Mouse (Mus musculus) embryonic fibroblast, embryonic 13.5 days (primary cell): Measurements from ENCODE around the gene Heg1. TPM values are rescaled to one million over a fixed set of nuclear protein-coding genes. Genes with fewer than 3 reads are reported as not detected.

Experiments used
- H3K27ac ChIP-seq: 2 replicates; pipeline ENCODE4 v1.5.1; 2012; ENCODE audit warnings: low read length, control low read depth, inconsistent platforms; ENCODE audit not compliant: insufficient read depth
- H3K4me1 ChIP-seq: 2 replicates; pipeline ENCODE4 v1.6.1; 2011; ENCODE audit warnings: low read length; ENCODE audit not compliant: control insufficient read depth, insufficient read depth
- H3K4me3 ChIP-seq: 2 replicates; pipeline ENCODE4 v1.5.1; 2011; ENCODE audit warnings: mild to moderate bottlenecking, control low read depth, low read length; ENCODE audit not compliant: insufficient read depth
- CTCF ChIP-seq: IDR thresholded peaks from 2 replicates; pipeline ENCODE4 v1.5.1; 2011; ENCODE audit warnings: mild to moderate bottlenecking, control low read depth, low read length, moderate library complexity, borderline replicate concordance; ENCODE audit not compliant: insufficient read depth
- POLR2A ChIP-seq: IDR thresholded peaks from 2 replicates; pipeline ENCODE4 v1.6.1; 2011; ENCODE audit warnings: low read depth, mild to moderate bottlenecking, control low read depth, low read length, moderate library complexity
- polyA plus RNA-seq: library from polyadenylated mRNA; stranded (reverse); fragments of >200 nt; gene quantifications from 2 replicates; pipeline ENCODE4 v1.2.4, GENCODE M21; 2011; ENCODE audit warnings: low read depth; ENCODE audit not compliant: missing spikeins, insufficient read length

Heg1 gene
- polyA plus RNA-seq, result 32.2 and 33.7 TPM in 2 replicates

DNA sequence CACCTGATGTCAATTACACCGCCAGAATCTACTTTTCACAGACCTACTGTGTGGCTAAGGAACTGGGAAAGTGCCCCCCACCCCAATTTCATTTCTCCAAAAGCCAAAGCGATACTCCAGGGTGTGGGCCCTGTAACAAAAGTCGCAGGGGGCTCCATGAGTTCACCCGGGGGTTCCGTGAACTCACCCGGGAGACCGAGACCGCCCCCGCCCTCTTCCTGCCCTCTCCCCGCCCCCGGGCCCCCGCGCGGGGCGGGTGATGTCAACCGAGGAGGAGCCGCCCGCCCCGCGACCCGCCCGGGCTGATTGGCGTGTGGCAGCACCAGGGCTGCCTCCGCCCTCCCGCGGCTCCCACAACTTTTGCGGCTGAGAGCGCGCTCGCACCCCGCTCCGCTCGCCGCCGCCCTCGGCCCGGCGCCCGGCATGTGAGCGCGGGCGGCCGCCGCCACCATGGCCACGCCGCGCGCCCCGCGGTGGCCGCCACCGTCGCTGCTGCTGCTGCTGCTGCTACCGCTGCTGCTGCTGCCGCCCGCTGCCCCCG lies at the start of gene Heg1:
Gene Heg1 (plus strand): TSS at position 209 of the 541 bp plus-strand sequence.
- 0 out of 2 replicates have a peak, but pooled peaks cover 5% of the 10 kb centered on the region for H3K4me1 ChIP-seq
- peak within 1 kb of the TSS; percentile 88 for H3K4me3 ChIP-seq
- TF ChIP-seq CTCF, result no peak
- peak; percentile 49 for TF ChIP-seq POLR2A
- H3K27ac ChIP-seq, result peak within 1 kb of the TSS; percentile 64

DNA sequence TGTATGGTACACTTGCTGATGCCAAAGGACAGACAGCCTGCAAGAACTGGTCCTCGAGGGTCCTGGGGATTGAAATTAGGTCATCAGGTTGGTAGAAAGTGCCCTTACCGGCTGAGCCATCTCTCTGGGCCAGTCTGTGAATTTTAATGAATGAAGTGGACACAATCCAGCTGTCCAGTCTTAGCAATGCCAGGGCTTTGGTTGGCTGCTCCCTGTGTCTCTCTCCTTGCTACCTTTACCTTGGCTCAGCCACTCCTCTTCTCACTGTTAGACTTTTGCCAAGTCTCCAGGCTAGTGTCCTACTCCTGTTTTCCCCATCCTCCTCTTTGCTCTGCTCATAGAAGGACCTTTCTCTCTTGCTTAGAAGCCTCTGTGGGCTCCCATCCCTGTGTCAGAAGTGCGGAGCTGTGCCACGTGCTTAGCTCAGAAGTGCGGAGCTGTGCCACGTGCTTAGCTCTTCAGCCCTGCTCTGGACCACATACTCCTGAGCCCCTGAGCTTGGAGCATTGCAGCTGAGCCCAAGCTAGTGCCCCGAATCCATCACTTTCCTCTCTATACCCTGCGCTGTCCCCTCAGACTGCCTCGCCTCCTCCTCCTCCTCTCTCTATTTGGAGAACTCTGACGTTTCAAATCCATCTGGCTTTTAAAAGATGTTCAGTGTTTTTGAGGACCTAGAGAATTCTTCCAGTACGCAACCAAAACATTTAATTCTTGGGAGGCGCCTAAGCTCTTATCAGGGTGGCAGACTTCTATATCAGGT lies 48.2 kb upstream of the Heg1 start:
- TF ChIP-seq CTCF (no peak), POLR2A (no peak)
- Histone ChIP-seq H3K4me1 (no peaks in the 10 kb centered on the region), H3K27ac (no peak overlapping the region), H3K4me3 (no peak overlapping the region)

DNA sequence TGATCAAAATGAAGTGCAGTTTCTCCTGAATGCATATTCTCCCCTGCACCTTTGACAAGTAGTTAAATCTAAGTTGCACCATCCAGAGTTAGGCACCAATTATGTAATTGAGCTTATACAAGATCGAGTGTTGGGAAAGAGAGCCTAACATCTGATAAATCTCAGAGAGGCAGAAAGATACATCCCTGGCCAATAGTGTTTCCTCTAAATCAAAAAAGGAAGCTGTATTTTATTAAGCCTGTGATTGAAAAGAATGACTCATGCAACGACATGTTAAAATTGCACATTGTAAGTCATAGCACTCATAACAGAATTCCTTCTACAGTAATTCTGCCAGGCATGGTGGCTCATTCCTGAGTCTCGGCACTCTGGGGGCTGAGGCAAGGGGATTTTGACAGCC lies 42.4 kb upstream of the Heg1 start:
- no peak overlapping the region for H3K4me3 ChIP-seq
- H3K27ac ChIP-seq, result peak overlapping the region; percentile 79
- H3K4me1 ChIP-seq, result peaks cover 8% of the 10 kb centered on the region; the same call in 1 of the 2 replicates
- TF ChIP-seq POLR2A, result no peak
- TF ChIP-seq CTCF, result no peak

DNA sequence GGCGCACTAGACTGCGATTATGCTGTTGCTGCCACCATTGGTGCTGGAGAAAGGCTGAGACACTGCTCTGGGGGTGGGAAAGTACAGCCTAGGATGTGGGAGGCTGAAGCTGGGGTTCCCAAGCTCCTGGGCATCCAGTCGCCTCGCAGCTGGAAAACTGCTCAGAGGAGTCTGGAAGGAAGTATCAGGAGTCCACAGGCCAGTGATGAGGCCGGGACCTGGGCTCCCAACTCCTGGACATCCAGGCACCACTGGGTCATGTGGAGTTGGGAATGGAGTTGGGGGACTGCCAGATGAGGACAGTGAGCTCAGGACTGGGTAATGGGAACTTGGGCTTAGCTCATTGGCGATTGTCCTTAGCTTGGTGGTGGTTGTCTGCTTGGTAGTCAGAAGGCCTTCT lies 31.1 kb upstream of the Heg1 start:
- no peak overlapping the region for H3K4me3 ChIP-seq
- no peak overlapping the region for H3K27ac ChIP-seq
- TF ChIP-seq CTCF (no peak), POLR2A (no peak)
- no peaks in the 10 kb centered on the region for H3K4me1 ChIP-seq

DNA sequence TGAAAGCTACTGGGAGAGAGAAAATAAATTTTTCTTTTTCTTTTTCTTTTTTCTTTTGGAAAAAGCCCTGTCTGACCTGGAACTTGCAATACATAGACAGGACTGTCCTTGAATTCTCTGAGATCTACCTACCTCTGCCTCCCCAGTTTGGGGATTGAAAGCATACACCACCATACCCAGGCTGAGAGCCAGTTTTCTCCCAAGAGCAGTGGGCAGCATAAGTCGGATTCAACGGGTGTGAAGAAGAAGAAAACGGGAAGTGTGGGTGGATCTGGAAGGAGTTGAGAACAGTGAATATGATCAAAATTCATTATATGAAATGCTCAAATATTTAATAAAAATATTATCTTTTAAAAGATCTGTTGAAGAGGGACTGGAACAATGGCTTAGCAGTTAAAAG lies 28.7 kb upstream of the Heg1 start:
- no peak for TF ChIP-seq CTCF
- TF ChIP-seq POLR2A, result no peak

DNA sequence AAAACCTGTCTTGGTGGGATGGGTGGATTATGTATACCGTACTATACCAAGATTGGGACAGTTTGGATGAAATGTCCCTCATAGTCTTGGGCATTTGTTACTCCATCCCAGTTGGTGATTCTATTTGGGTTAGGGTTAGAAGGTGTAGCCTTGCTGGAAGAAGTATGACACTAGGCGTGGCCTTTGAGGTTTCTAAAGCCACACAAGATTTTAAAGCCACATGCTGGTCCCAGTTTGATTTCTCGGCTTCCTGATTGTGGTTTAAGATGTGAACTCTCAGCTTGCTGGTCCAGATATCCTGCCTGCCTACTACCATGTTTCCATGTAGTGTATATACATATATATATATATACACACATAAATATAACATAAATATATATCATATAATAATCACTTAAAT lies 27.0 kb upstream of the Heg1 start:
- TF ChIP-seq POLR2A, result no peak
- TF ChIP-seq CTCF, result no peak
- Histone ChIP-seq H3K4me3 (no peak overlapping the region), H3K27ac (no peak overlapping the region), H3K4me1 (no peaks in the 10 kb centered on the region)

More for the DNA sequence above, 28.7 kb upstream of the Heg1 start:
- no peak overlapping the region for H3K4me3 ChIP-seq
- no peaks in the 10 kb centered on the region for H3K4me1 ChIP-seq
- H3K27ac ChIP-seq, result no peak overlapping the region

DNA sequence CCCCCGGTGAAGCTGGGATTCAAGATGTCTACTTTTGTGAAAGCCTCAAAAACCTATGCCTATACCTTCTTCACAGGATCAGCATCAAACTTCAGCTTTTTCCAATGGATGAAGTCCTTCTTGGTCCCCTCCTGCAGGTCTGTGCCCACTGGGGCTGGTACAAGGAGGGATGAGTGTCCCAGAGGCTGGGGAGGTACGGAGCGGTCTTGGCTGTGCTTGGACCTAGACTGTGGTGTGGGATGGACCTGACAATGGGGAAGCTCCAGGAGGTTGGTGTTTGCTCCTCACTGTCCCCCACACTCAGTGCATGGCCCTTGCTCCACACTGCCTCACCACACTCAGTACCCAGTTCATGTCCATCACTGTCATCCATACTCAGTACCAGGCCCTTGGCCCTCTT lies 26.0 kb upstream of the Heg1 start:
- TF ChIP-seq POLR2A (no peak), CTCF (no peak)
- no peak overlapping the region for H3K27ac ChIP-seq
- H3K4me1 ChIP-seq, result no peaks in the 10 kb centered on the region
- H3K4me3 ChIP-seq, result no peak overlapping the region

DNA sequence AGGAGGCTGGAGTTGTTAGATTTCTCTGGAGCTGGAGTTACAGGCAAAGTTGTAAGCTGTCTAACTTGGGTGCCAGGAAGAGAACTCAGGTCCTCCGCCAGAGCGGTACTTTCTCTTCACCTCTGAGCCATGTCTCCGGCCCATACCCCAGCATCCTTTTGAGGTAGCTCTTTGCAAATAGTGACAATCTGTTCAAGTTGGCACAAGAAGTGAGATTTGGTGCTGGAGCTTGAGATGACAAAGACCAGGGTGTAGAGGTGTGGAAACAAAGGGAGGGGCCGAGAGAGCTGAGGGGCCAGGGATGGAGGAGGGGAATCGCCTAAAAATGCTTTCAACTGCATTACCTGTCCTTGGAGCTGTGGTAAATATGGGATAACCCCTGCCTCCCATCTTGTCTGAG lies 24.6 kb upstream of the Heg1 start:
- H3K4me3 ChIP-seq, result no peak overlapping the region
- no peak for TF ChIP-seq POLR2A
- no peak for TF ChIP-seq CTCF
- H3K27ac ChIP-seq, result no peak overlapping the region
- H3K4me1 ChIP-seq, result no peaks in the 10 kb centered on the region

DNA sequence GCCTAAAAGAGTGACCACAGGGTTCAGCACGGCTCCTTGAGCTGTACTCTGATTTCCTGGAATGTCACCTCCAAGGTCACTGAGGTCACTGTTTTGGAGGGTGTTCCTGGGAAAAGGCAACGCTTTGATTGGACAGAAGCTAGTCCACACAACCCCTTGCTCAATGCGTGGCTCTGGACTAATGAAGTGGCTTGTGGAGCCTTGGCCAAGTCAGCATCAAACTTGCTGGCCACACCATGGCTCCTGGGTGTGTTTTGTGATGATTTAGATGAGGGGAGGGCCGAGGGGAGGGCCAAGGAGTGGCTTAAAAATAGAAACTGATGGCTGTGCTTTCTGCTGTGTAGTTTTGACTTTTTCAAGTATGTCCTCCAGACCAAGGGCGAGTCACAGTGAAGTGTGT lies 24.0 kb upstream of the Heg1 start:
- no peak overlapping the region for H3K4me3 ChIP-seq
- no peaks in the 10 kb centered on the region for H3K4me1 ChIP-seq
- TF ChIP-seq POLR2A, result no peak
- TF ChIP-seq CTCF, result no peak
- H3K27ac ChIP-seq, result no peak overlapping the region

DNA sequence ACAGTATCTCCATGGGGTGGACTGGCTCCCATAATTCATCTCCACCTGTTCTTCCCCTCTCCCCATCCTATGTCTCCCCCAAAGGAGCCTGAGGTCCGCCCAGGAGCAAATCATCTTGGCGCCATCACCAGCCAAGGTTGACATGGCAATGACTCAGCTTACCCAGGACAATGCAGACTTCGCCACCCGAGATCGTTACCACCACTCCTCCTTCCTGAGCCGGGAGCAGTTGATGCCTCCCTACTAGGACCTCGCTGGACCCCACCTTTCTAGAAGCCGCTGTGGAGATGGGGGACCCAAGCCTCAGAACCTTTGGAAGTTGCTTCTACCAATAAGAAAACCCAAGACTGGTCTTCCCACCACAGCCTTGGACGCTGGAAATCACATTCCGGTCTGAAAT lies 21.3 kb upstream of the Heg1 start:
- Histone ChIP-seq H3K27ac (no peak overlapping the region), H3K4me1 (peaks cover 12% of the 10 kb centered on the region), H3K4me3 (no peak overlapping the region)
- TF ChIP-seq POLR2A, result no peak
- no peak for TF ChIP-seq CTCF
